Mouse (Mus musculus): ENCODE measurements around the gene Il1rn.

Il1rn gene

GRCm38 (mm10) chr2:24378747-24379450 is 42.2 kb downstream of the Il1rn start:
- intact Hi-C loops (cut with DNase I) = no loop called here

- intact Hi-C loops (cut with DNase I) = no loop called here
Observed at GRCm38 (mm10) chr2:24382456-24383230, 46.0 kb downstream of the Il1rn start.

- intact Hi-C loops (cut with DNase I) = no loop called here
Observed at GRCm38 (mm10) chr2:24383636-24384035, 47.0 kb downstream of the Il1rn start.

- intact Hi-C loops (cut with DNase I) = no loop called here
Observed at GRCm38 (mm10) chr2:24384393-24384792, 47.7 kb downstream of the Il1rn start.

GRCm38 (mm10) chr2:24385111-24385961 is 48.7 kb downstream of the Il1rn start:
- intact Hi-C loops (cut with DNase I) = no loop called here

GRCm38 (mm10) chr2:24386158-24386963 is 49.7 kb downstream of the Il1rn start:
- intact Hi-C loops (cut with DNase I) = no loop called here

- intact Hi-C loops (cut with DNase I) = no loop called here
Observed at GRCm38 (mm10) chr2:24386964-24387320, 50.3 kb downstream of the Il1rn start.

GRCm38 (mm10) chr2:24387361-24388283 is 51.0 kb downstream of the Il1rn start:
- intact Hi-C loops (cut with DNase I) = no loop called here

- intact Hi-C loops (cut with DNase I) = no loop called here
Observed at GRCm38 (mm10) chr2:24393251-24393650, 56.6 kb downstream of the Il1rn start.

GRCm38 (mm10) chr2:24397115-24397514 is 60.5 kb downstream of the Il1rn start:
- intact Hi-C loops (cut with DNase I) = no loop called here

GRCm38 (mm10) chr2:24400711-24401110 is 64.1 kb downstream of the Il1rn start:
- intact Hi-C loops (cut with DNase I) = no loop called here

Data from adrenal gland (tissue).